Mouse (Mus musculus) liver, postnatal 0 days (tissue): Measurements from ENCODE around the gene Ccdc33.

Experiments
- CTCF ChIP-seq: sonication (generic); IDR thresholded peaks from 2 replicates; pipeline ENCODE4 v1.5.1; 2016; ENCODE audit warnings: antibody characterized with exemption, low read depth
- EP300 ChIP-seq: IDR thresholded peaks from 2 replicates; pipeline ENCODE4 v1.6.1; 2016; ENCODE audit warnings: antibody characterized with exemption, low read depth, mild to moderate bottlenecking

GRCm38 (mm10) chr9:58035951-58036698 lies 82.5 kb downstream of the Ccdc33 start:
- TF ChIP-seq CTCF = no peak
- TF ChIP-seq EP300 = no peak
